Mouse (Mus musculus) heart, postnatal 0 days (tissue): Measurements from ENCODE around the gene S1pr4. TPM values are rescaled to one million over a fixed set of nuclear protein-coding genes. Genes with fewer than 3 reads are reported as not detected.

Experiments
- ATAC-seq: fragments of 200-750 bp; cut with Nextera tagmentation; 2 replicates; pipeline ENCODE4 v1.8.0; 2017; ENCODE audit warnings: low read depth, moderate number of reproducible peaks, moderate library complexity; ENCODE audit not compliant: insufficient read depth
- DNase-seq: peaks from one replicate; pipeline ENCODE4 v3.0.0-alpha.2; 2016; ENCODE audit warnings: low spot score
- H3K27ac ChIP-seq: fragments of 300-500 bp; sonication (generic); 2 replicates; pipeline ENCODE4 v1.5.1; 2014; ENCODE audit warnings: low read depth, mild to moderate bottlenecking
- H3K27me3 ChIP-seq: fragments of 300-500 bp; sonication (generic); 2 replicates; pipeline ENCODE4 v1.6.1; 2014; ENCODE audit warnings: low read length, mixed read lengths; ENCODE audit not compliant: control insufficient read depth, insufficient read depth
- H3K36me3 ChIP-seq: fragments of 300-500 bp; sonication (generic); replicated peaks from 2 replicates; pipeline ENCODE4 v1.6.1; 2014; ENCODE audit warnings: low read length, mixed read lengths; ENCODE audit not compliant: control insufficient read depth, insufficient read depth
- H3K4me1 ChIP-seq: fragments of 300-500 bp; sonication (generic); 2 replicates; pipeline ENCODE4 v1.6.1; 2014; ENCODE audit warnings: antibody characterized with exemption; ENCODE audit not compliant: control insufficient read depth, insufficient read depth
- H3K4me2 ChIP-seq: fragments of 300-500 bp; sonication (generic); 2 replicates; pipeline ENCODE4 v1.6.1; 2014; ENCODE audit warnings: low read depth, mild to moderate bottlenecking, low read length, moderate library complexity
- H3K4me3 ChIP-seq: fragments of 300-500 bp; sonication (generic); 2 replicates; pipeline ENCODE4 v1.5.1; 2014; ENCODE audit warnings: low read depth, low read length
- H3K9ac ChIP-seq: fragments of 300-500 bp; sonication (generic); replicated peaks from 2 replicates; pipeline ENCODE4 v1.6.1; 2014; ENCODE audit warnings: low read depth, low read length, mixed read lengths
- H3K9me3 ChIP-seq: fragments of 300-500 bp; sonication (generic); replicated peaks from 2 replicates; pipeline ENCODE4 v1.6.1; 2016; ENCODE audit warnings: low read length; ENCODE audit not compliant: control insufficient read depth
- CTCF ChIP-seq: IDR thresholded peaks from 2 replicates; pipeline ENCODE4 v1.5.1; 2016; ENCODE audit warnings: antibody characterized with exemption, control low read depth, low read depth
- EP300 ChIP-seq: IDR thresholded peaks from 2 replicates; pipeline ENCODE4 v1.6.1; 2016; ENCODE audit warnings: antibody characterized with exemption, low read depth
- WGBS: fragments of 180-500 bp; shearing (Covaris S2); extraction: QIAGEN DNeasy Blood & Tissue Kit; methylation state at CpG from one replicate; pipeline ENCODE4 v1.1.7; 2014; 5-methylcytosine and 5-hydroxymethylcytosine counted together
- polyA plus RNA-seq: library from polyadenylated mRNA; unstranded; fragments of >200 nt; fragmentation: Nextera tagmentation; extraction: Ambion mirVana; gene quantifications from 2 replicates; pipeline ENCODE4 v1.2.1, GENCODE M21; 2015
- total RNA-seq: library from RNA; depleted of rRNA; stranded (reverse); fragments of >200 nt; gene quantifications from 2 replicates; pipeline ENCODE4 v1.2.3, GENCODE M21; 2014; ENCODE audit warnings: low replicate concordance

The S1pr4 gene
- total and polyA plus RNA-seq, 2 experiments from 2014 or later: 0.34 TPM; not detected in 1

DNA sequence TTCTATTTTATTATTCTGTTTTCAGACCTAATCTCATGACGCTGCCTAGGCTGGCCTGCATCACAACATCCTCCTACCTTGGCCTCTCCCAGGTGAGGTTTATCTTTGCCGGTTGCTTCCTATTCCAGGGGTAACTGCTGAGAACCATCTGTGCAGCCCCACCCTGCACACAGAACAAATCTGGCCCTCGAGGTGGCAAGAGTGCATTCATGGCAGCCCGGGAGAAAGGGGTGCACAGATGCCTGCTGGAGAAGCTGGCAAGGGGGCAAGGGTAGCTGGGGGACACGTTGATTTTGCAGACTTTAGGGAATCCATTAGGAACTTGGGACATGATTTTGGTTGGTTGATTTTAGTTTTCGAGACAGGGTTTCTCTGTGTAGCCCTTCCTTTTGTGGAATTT is 41.7 kb downstream of the S1pr4 start:
- Histone ChIP-seq H3K27ac (no peak overlapping the region), H3K9me3 (no peaks in the 10 kb centered on the region)
- no peak for ATAC-seq

DNA sequence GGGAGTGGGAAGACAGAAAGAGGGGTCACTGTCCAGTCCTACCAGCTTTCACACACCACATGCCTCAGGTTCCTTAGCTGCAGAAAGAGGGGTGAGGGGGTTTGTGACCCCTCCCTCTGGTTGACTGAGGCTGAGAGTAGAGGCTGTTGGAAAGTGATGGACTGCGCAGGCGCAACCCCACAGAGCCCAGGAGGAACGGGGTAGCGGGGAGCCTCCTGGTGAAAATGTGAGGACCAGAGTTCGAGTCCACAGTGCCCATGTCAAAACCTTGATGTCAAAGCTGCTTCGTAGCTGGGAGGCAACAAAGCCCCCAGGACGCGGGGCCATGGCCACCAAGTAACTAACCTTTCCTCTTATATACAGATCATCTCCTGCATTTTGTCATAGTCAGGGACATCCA is 42.3 kb downstream of the S1pr4 start:
- WGBS: 83% methylated on average over 8 of the region's 8 CpGs
- Histone ChIP-seq H3K4me1 (no peaks in the 10 kb centered on the region), H3K9ac (no peak overlapping the region), H3K27ac (no peak overlapping the region), H3K27me3 (peaks cover 96% of the 10 kb centered on the region), H3K4me3 (no peak overlapping the region), H3K36me3 (no peaks in the 10 kb centered on the region), H3K9me3 (no peaks in the 10 kb centered on the region), H3K4me2 (no peak overlapping the region)
- ATAC-seq (no peak), DNase-seq (no peak)
- TF ChIP-seq CTCF: no peak
- TF ChIP-seq EP300: no peak

More for the DNA sequence above, 41.7 kb downstream of the S1pr4 start:
- H3K4me2 ChIP-seq: no peak overlapping the region
- no peak overlapping the region for H3K9ac ChIP-seq
- TF ChIP-seq CTCF (no peak), EP300 (no peak)
- no peaks in the 10 kb centered on the region for H3K4me1 ChIP-seq
- H3K27me3 ChIP-seq: peaks cover 96% of the 10 kb centered on the region
- DNase-seq: no peak
- 74% methylated on average over 6 of the region's 6 CpGs for WGBS
- H3K36me3 ChIP-seq: no peaks in the 10 kb centered on the region
- H3K4me3 ChIP-seq: no peak overlapping the region

DNA sequence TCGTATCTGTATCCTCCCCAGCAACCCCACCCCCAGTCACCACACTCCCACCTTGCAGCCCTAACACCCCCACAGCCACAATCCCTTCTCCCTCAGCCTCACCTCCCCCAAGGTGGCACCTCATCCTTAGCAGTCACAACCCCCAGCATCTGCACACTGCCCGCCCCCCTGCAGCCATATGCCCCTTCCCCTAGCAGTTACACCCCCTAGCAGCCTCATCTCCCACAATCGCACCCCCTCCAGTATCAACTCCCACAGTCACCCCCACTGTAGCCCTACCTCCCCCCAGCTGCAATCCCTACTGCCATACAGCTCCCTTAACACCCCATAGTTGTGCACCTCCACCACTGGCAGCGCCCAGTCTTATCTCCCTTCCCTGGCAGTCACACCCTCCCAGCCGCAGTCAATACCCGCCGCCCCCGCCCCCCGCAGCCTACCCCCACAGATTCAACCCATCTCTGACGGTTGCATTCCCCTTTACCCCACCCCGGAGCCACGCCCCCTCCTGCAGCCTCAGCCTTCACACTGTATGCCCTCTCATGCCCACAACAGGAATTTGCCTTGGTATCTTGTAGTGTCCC is 42.9 kb downstream of the S1pr4 start:
- WGBS: 40% methylated on average over 12 of the region's 12 CpGs

DNA sequence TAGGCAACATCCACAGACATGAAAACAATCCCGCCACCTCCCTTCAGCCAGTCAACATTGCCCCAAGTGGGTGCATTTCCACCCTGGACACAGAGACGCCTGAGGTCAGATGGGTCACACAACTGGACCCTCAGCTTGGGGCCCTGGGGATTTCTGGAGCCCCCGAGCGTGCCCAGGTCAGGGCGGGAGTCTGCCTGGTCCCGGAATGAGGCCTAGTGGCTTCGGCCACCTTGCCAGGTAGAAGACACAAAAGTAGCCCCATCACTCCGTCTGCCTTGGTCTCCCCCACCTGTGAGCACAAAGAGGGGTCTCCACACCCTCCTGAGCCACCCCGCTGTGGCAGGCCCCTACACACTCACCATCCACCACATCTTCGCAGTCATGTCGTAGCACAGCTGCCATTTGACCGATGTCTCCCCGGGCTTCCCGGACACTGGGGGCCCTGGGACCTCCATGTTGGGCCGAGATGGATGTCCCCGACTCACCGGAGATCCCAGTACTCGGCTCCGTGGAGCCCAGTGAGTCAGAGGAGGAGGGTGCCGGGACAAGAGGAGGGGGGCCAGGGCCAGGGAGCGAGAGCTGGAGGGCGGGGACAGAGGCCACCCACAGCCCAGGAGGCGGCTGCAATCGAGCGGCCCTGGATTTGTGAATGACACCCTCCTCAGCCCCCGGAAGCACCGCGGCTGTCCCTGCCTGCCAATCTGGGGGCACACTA is 44.6 kb downstream of the S1pr4 start, which contains the start of gene Nfic:
Gene Nfic (minus strand): TSS at position 455 of the 715 bp plus-strand sequence.
- H3K4me3 ChIP-seq: no peak within 1 kb of the TSS
- DNase-seq: no peak
- no peaks in the 10 kb centered on the region for H3K36me3 ChIP-seq
- H3K27ac ChIP-seq: no peak within 1 kb of the TSS
- no peak within 1 kb of the TSS for H3K4me2 ChIP-seq
- H3K4me1 ChIP-seq: no peaks in the 10 kb centered on the region
- H3K9me3 ChIP-seq: no peaks in the 10 kb centered on the region
- no peak within 1 kb of the TSS for H3K9ac ChIP-seq
- H3K27me3 ChIP-seq: peaks cover 96% of the 10 kb centered on the region
- no peak for TF ChIP-seq EP300
- no peak for TF ChIP-seq CTCF
- no peak for ATAC-seq
- 60% methylated on average over 28 of the region's 28 CpGs for WGBS

More for the DNA sequence above, 42.9 kb downstream of the S1pr4 start:
- Histone ChIP-seq H3K9me3 (no peaks in the 10 kb centered on the region), H3K9ac (no peak overlapping the region), H3K4me3 (no peak overlapping the region), H3K4me1 (no peaks in the 10 kb centered on the region), H3K27ac (no peak overlapping the region), H3K27me3 (peaks cover 96% of the 10 kb centered on the region), H3K4me2 (no peak overlapping the region), H3K36me3 (no peaks in the 10 kb centered on the region)
- ATAC-seq (no peak), DNase-seq (no peak)
- no peak for TF ChIP-seq CTCF
- no peak for TF ChIP-seq EP300

- 65% methylated on average over 2 of the region's 2 CpGs for WGBS
- DNase-seq: no peak
- H3K4me1 ChIP-seq: no peaks in the 10 kb centered on the region
- no peak for TF ChIP-seq CTCF
- no peak for TF ChIP-seq EP300
- no peaks in the 10 kb centered on the region for H3K9me3 ChIP-seq
- peaks cover 87% of the 10 kb centered on the region for H3K27me3 ChIP-seq
- no peak for ATAC-seq
- no peak overlapping the region for H3K4me2 ChIP-seq
- no peak overlapping the region for H3K9ac ChIP-seq
- no peak overlapping the region for H3K27ac ChIP-seq
- no peak overlapping the region for H3K4me3 ChIP-seq
- no peaks in the 10 kb centered on the region for H3K36me3 ChIP-seq
Measured at GRCm38 (mm10) chr10:81454106-81454505, 45.8 kb downstream of the S1pr4 start.
